Mouse (Mus musculus): ENCODE results near the gene Pten. TPM values are rescaled to one million over a fixed set of nuclear protein-coding genes. Genes with fewer than 3 reads are reported as not detected.
"Not testable (repeated sequence)": the region's sequence is repeated elsewhere in the genome, so short reads cannot be mapped to it uniquely, and the experiment has no call there.

Gene Pten
- polyA plus RNA-seq, 1 experiment, result 17.7 TPM

DNA sequence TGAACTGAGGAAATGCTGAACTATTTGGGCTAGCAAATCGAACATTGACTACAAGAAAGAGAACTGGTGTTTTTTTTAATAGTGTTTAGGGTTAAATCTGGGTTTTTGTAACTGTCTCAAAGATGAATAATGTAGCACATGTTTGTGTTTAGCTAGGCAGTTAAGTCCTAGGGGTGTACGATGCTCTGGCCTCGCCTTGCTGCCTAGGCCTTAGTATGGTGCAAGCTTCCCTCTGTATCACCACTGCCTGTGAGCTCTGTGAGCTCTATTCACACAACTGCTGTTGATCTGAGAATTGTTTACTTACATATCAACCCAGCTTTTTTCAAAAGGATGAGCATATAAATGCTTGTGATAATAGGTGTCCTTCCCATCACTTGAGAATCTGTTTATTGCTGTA is 51.8 kb downstream of the Pten start:
- H3K27ac ChIP-seq (ENCODE audit: insufficient read depth, low read depth, low read length), result no peak overlapping the region
- H3K4me1 ChIP-seq (ENCODE audit: control insufficient read depth, insufficient read depth, insufficient read length, low read length), result peaks cover 4% of the 10 kb centered on the region; the same call in 1 of the 2 replicates
- TF ChIP-seq CTCF (IDR thresholded peaks at IDR 0.05; ENCODE audit: extremely low read depth, insufficient read length, insufficient replicate concordance, low read depth, low read length) (no peak), POLR2A (IDR thresholded peaks at IDR 0.05; ENCODE audit: low read depth, low read length) (no peak)
- H3K4me3 ChIP-seq (ENCODE audit: low read depth, low read length), result no peak overlapping the region
- 49% methylated on average over 3 of the region's 3 CpGs for WGBS
- peaks cover 25% of the 10 kb centered on the region for H3K36me3 ChIP-seq (ENCODE audit: control insufficient read depth, insufficient read depth, low read length)
- no peaks in the 10 kb centered on the region for H3K27me3 ChIP-seq (ENCODE audit: control insufficient read depth, insufficient read depth, low read length)

DNA sequence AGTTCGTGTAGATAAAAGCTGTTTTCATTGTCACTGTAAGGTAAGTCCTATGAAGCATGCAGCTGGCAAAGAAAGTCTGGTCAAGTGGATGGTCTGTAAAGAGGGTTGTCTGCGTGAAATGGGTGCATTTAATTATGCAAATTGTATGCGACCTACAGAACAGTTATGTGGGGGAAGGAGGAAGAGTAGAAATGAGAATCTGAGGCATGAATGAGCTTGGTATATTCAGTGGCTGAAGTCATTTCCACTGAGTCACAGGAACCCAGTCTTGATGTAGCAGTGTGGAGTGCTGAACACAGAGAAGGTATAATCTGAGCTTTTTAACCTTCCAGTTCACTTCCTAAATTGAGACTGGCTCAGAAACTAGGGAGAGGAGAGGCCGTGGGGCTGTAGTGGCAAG is 61.5 kb downstream of the Pten start:
- H3K4me1 ChIP-seq (ENCODE audit: control insufficient read depth, insufficient read depth, insufficient read length, low read length), result no peaks in the 10 kb centered on the region
- peaks cover 42% of the 10 kb centered on the region for H3K36me3 ChIP-seq (ENCODE audit: control insufficient read depth, insufficient read depth, low read length)
- WGBS, result 82% methylated on average over 4 of the region's 4 CpGs
- H3K27me3 ChIP-seq (ENCODE audit: control insufficient read depth, insufficient read depth, low read length), result no peaks in the 10 kb centered on the region
- no peak overlapping the region for H3K4me3 ChIP-seq (ENCODE audit: low read depth, low read length)
- TF ChIP-seq POLR2A (IDR thresholded peaks at IDR 0.05; ENCODE audit: low read depth, low read length) (no peak), CTCF (IDR thresholded peaks at IDR 0.05; ENCODE audit: extremely low read depth, insufficient read length, insufficient replicate concordance, low read depth, low read length) (no peak)
- H3K27ac ChIP-seq (ENCODE audit: insufficient read depth, low read depth, low read length), result no peak overlapping the region

DNA sequence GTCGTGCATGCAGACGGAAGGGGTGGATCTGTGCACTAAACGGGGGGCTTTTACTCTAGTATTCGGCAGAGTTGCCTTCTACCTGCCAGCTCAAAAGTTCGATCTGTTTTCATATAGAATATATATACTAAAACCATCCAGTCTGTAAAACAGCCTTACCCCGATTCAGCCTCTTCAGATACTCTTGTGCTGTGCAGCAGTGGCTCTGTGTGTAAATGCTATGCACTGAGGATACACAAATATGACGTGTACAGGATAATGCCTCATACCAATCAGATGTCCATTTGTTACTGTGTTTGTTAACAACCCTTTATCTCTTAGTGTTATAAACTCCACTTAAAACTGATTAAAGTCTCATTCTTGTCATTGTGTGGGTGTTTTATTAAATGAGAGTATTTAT is 65.7 kb downstream of the Pten start:
- H3K27ac ChIP-seq (ENCODE audit: insufficient read depth, low read depth, low read length); H3K4me1 ChIP-seq (ENCODE audit: control insufficient read depth, insufficient read depth, insufficient read length, low read length); H3K4me3 ChIP-seq (ENCODE audit: low read depth, low read length); H3K27me3 ChIP-seq (ENCODE audit: control insufficient read depth, insufficient read depth, low read length): not testable (repeated sequence)
- peaks cover 22% of the 10 kb centered on the region for H3K36me3 ChIP-seq (ENCODE audit: control insufficient read depth, insufficient read depth, low read length)
- no CpG with 5 or more reads among the region's 7 CpGs for whole genome bisulfite sequencing

DNA sequence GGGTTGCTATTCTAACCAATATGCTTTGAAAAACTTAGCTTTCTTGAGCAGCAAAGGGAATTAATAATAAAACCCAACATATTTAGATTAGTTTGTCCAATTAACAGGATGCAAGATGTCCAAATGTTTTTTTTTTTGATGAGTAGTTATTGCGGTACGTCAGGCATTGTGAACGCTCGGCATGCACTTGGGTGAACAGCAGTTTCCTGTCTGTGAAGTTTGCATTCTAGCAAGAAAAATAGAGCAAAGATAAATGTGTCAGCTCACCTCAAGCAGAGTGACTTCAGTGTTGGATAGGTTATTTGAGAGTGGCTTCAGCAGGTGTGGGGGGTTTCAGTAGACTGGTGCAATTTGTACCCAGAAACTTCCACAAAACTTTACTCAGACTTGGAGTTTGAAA is 69.3 kb downstream of the Pten start:
- Histone ChIP-seq H3K4me3 (ENCODE audit: low read depth, low read length) (no peak overlapping the region), H3K27ac (ENCODE audit: insufficient read depth, low read depth, low read length) (no peak overlapping the region), H3K27me3 (ENCODE audit: control insufficient read depth, insufficient read depth, low read length) (no peaks in the 10 kb centered on the region), H3K4me1 (ENCODE audit: control insufficient read depth, insufficient read depth, insufficient read length, low read length) (peaks cover 3% of the 10 kb centered on the region; the same call in 1 of the 2 replicates), H3K36me3 (ENCODE audit: control insufficient read depth, insufficient read depth, low read length) (no peaks in the 10 kb centered on the region)
- TF ChIP-seq CTCF (IDR thresholded peaks at IDR 0.05; ENCODE audit: extremely low read depth, insufficient read length, insufficient replicate concordance, low read depth, low read length) (no peak), POLR2A (IDR thresholded peaks at IDR 0.05; ENCODE audit: low read depth, low read length) (no peak)
- WGBS, result 81% methylated on average over 4 of the region's 4 CpGs

DNA sequence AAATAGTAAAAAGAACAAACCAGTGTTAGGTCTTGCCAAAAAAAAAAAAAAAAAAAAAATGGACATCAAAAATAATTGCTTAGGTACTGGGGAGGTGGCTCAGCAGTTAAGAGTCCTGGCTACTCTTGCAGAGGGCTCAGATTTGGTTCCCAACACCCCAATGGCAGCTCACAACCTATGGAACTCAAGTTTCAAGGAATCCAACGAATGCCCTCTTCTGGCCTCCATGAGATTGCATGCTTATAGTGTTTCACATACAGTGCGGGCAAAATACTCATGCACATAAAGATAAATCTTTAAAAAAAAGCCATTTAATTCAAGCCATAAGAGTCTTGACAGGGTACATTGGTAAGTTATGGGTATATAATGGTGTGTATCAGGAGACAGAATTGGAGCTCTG is 72.6 kb downstream of the Pten start:
- no peaks in the 10 kb centered on the region for H3K27me3 ChIP-seq (ENCODE audit: control insufficient read depth, insufficient read depth, low read length)
- no peak for TF ChIP-seq POLR2A (IDR thresholded peaks at IDR 0.05; ENCODE audit: low read depth, low read length)
- no peak for TF ChIP-seq CTCF (IDR thresholded peaks at IDR 0.05; ENCODE audit: extremely low read depth, insufficient read length, insufficient replicate concordance, low read depth, low read length)
- peaks cover 6% of the 10 kb centered on the region; the same call in 1 of the 2 replicates for H3K4me1 ChIP-seq (ENCODE audit: control insufficient read depth, insufficient read depth, insufficient read length, low read length)
- 95% methylated on average over 2 of the region's 2 CpGs for WGBS
- no peak overlapping the region for H3K4me3 ChIP-seq (ENCODE audit: low read depth, low read length)
- no peak overlapping the region for H3K27ac ChIP-seq (ENCODE audit: insufficient read depth, low read depth, low read length)
- H3K36me3 ChIP-seq (ENCODE audit: control insufficient read depth, insufficient read depth, low read length), result no peaks in the 10 kb centered on the region

DNA sequence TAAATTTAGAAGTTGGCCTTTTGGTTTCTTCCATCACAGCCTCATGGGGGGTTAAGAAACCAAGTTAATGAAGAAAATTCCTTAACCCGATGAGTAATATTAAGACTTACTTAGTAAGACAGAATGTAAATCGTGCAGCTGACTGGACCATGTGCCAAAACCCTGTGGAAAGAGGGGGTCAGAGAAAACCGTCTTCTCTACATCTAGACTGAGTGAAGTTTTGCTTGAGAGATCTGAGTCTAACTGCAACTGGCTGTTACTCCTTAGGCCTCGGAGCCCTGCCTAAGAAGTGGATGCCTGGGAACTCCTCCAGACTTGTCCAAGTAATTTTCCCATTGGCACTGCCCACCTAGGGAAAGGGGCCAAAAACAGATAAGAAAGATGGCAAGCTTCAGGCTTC is 74.0 kb downstream of the Pten start:
- WGBS, result 69% methylated on average over 4 of the region's 4 CpGs
- Histone ChIP-seq H3K27ac (ENCODE audit: insufficient read depth, low read depth, low read length) (no peak overlapping the region), H3K36me3 (ENCODE audit: control insufficient read depth, insufficient read depth, low read length) (no peaks in the 10 kb centered on the region), H3K27me3 (ENCODE audit: control insufficient read depth, insufficient read depth, low read length) (no peaks in the 10 kb centered on the region), H3K4me3 (ENCODE audit: low read depth, low read length) (no peak overlapping the region), H3K4me1 (ENCODE audit: control insufficient read depth, insufficient read depth, insufficient read length, low read length) (peaks cover 6% of the 10 kb centered on the region; the same call in 1 of the 2 replicates)
- TF ChIP-seq POLR2A (IDR thresholded peaks at IDR 0.05; ENCODE audit: low read depth, low read length) (no peak), CTCF (IDR thresholded peaks at IDR 0.05; ENCODE audit: extremely low read depth, insufficient read length, insufficient replicate concordance, low read depth, low read length) (no peak)

DNA sequence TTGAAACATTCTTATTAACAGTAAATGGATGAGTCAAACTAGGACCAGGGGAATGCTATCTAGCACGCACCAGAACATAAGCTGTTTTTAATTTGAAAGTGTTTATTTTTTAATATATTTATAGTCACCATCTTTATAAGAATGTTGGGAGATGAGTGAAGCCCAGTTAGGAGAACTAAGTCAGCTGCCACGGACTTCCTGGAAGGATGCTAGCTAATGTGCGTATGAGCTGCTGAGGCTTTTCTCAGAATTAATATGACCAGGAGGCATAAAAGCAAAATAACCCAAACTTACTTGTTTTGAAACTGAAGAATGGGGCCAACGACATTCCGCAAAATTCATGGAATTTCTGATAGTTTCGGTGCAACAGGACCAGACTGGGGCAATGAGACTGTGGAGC is 83.2 kb downstream of the Pten start:
- no peaks in the 10 kb centered on the region for H3K36me3 ChIP-seq (ENCODE audit: control insufficient read depth, insufficient read depth, low read length)
- no peaks in the 10 kb centered on the region for H3K27me3 ChIP-seq (ENCODE audit: control insufficient read depth, insufficient read depth, low read length)
- TF ChIP-seq CTCF (IDR thresholded peaks at IDR 0.05; ENCODE audit: extremely low read depth, insufficient read length, insufficient replicate concordance, low read depth, low read length), result no peak
- no peak for TF ChIP-seq POLR2A (IDR thresholded peaks at IDR 0.05; ENCODE audit: low read depth, low read length)
- 90% methylated on average over 6 of the region's 6 CpGs for WGBS
- no peak overlapping the region for H3K27ac ChIP-seq (ENCODE audit: insufficient read depth, low read depth, low read length)
- H3K4me1 ChIP-seq (ENCODE audit: control insufficient read depth, insufficient read depth, insufficient read length, low read length), result no peaks in the 10 kb centered on the region
- H3K4me3 ChIP-seq (ENCODE audit: low read depth, low read length), result no peak overlapping the region

DNA sequence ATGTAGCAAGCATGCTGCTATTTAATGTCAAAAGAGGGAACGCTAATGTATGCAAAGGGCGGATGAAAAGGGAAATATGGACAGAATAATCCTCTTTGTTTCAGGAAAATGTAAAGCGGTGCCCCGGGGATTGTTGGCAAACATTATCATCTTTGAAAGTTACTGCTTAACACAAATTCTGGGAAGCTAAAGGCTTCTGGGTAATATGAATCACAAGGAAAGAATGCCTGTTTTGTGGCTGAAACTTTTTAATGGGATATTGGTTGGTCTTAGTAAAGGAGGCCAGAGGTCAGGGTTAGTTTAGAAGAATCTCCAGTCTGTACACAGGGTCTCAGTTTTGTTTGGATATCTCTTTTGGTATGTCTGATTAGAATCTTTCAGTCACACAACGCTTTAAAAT is 87.2 kb downstream of the Pten start:
- H3K27ac ChIP-seq (ENCODE audit: insufficient read depth, low read depth, low read length), result no peak overlapping the region
- TF ChIP-seq CTCF (IDR thresholded peaks at IDR 0.05; ENCODE audit: extremely low read depth, insufficient read length, insufficient replicate concordance, low read depth, low read length) (no peak), POLR2A (IDR thresholded peaks at IDR 0.05; ENCODE audit: low read depth, low read length) (no peak)
- H3K4me3 ChIP-seq (ENCODE audit: low read depth, low read length), result no peak overlapping the region
- H3K4me1 ChIP-seq (ENCODE audit: control insufficient read depth, insufficient read depth, insufficient read length, low read length), result peaks cover 15% of the 10 kb centered on the region; the same call in 1 of the 2 replicates
- H3K36me3 ChIP-seq (ENCODE audit: control insufficient read depth, insufficient read depth, low read length), result no peaks in the 10 kb centered on the region
- no peaks in the 10 kb centered on the region for H3K27me3 ChIP-seq (ENCODE audit: control insufficient read depth, insufficient read depth, low read length)
- WGBS, result 76% methylated on average over 5 of the region's 5 CpGs

Measured in small intestine, adult 2 months (tissue).